Mouse (Mus musculus): Measurements from ENCODE around the gene Gm42517.

- TF ChIP-seq POLR2A (IDR thresholded peaks at IDR 0.05; ENCODE audit: low read depth, low read length) (no peak), CTCF (IDR thresholded peaks at IDR 0.05; ENCODE audit: borderline replicate concordance, insufficient read depth, low read length) (no peak)
Observed at GRCm38 (mm10) chr5:108405460-108405859, 37.7 kb upstream of the Gm42517 start.
